Mouse (Mus musculus): ENCODE data around the gene Gsg1l2.

The Gsg1l2 gene

DNA sequence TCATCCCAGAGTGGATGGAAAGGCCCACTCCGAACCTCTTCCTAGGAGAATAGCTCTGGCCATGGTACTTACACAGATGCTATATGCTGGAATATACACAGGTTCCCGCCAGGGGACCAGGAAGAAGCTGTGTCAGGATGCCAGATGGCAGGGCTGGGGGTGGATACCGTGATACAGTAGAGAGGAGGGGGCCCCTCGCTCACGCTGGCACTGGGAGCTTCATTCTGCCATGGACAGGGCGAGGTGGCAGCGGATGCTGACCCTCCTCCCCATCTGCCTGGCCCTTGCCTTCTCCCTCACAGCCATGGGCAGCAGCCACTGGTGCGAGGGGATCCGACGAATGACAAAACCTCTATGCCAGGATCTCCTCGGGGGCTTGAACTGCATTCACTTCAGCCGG lies at the start of gene Gsg1l2:
Gsg1l2 (plus strand) TSS at position 230 of the 400 bp plus-strand sequence.
- DNase-seq, result no peak

GRCm38 (mm10) chr11:67727095-67727494 lies 47.3 kb upstream of the Gsg1l2 start:
- DNase-seq, result no peak

DNA sequence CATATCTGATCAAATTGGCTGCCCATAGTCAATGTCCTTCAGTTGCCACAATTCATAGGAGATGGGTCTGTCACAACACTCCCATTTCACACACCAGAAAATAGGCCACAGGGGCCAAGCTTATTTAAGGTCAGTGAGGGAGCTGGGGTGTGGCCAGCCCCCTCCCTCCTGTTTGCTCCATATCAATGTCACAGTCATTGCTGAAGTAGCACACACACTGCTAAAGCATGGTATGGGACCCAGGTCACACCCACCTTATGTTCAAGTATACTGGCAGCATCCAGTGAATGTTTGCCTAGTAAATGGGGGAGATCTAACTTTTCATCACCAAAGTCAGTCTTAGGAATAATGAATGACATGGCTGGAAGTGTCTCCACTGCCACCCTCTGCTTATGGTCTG lies 45.7 kb upstream of the Gsg1l2 start:
- no peak for DNase-seq

DNA sequence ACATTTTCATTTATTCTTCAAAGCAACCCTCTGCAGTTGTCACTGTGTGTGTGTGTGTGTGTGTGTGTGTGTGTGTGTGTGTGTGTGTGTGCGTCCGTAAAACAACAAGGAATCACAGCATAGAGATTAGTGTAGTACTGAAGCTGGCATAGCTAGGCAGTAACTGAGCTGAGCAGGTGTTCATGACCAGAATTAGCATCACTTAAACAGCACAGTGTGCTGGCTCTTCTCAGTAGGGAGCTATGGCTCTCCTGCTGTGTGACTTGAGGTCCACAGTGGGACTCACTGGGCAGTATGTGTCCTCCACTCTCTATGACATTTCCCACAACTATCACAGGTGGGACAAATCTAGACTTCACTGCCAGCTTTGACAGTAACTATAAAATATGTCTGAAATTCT lies 43.4 kb upstream of the Gsg1l2 start:
- no peak for DNase-seq

DNA sequence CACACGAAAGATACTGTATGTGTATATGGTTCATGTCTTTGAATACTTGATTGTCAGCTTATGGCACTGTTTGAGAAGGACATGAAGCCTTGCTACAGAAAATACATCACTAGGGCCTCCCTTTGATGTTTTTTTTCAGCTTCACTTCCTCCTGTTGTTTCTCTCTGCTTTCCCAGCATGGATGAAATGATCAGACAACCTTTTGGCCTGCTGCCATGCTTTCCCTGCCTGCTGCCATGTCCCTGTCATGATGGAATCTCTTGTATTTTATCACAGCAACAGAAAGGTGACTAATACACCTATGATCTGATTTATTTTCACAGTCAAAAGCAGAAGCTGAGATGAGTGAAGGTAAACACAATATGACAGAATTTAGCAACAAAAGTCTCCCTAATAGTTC lies 40.7 kb upstream of the Gsg1l2 start:
- DNase-seq, result no peak

DNA sequence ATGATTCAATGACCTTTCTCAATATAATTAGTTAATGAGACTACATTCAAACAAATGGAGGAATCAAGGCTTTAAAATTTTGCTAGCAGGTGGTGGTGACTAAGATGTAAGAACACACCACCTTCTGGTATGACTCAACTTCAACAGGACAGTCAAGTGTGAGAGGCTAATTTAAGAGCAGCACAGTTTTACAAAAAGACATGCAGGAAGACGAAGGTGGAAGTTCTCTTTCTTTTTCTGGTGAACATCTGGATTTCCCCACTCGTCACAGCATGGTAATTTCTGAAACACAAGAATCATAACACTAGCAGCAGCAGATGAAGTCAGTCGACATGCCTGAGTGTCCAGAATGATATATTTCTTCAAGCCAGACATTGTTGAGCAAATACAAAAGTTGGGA lies 39.8 kb upstream of the Gsg1l2 start:
- DNase-seq, result no peak

DNA sequence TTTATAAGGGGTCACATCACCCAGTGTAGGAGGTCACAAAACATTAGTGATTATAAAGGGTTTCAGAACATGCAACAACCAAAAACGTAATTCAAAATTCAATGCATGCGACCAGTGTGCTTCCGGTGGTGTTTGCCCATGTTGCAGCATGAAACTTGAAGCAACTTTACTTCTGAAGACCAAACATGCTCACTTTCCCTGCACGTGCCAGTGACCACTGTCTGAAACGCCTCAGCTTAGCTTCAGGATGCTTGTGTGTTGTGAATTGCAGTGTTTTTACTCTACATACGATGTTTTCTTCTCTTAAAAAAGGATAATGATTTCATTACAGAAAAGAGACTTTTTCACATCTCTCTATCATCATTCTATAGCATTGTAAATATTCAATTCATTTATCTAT lies 36.1 kb upstream of the Gsg1l2 start:
- DNase-seq, result no peak

GRCm38 (mm10) chr11:67738846-67739490 lies 35.4 kb upstream of the Gsg1l2 start:
- DNase-seq, result no peak

- no peak for DNase-seq
Observed at GRCm38 (mm10) chr11:67741569-67741968, 32.8 kb upstream of the Gsg1l2 start.

DNA sequence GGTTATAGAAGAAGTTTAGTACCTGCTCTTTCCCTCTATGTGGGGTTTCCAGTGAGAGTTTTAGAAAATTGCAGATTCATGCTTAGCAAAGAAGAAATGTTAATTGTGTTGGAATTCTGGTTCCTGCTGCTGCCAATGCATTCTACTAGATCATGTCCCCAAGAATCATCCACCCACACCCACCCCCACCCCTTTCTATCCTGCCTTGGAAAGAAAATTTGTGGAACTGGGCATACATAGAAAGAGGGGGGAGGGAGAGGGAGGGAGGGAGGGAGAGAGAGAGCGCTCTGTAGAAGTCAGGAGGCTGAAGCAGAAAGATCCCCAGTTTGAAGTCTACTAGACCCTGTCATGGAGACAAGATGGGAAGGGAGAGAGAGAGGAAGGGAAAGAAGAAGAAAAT lies 18.1 kb upstream of the Gsg1l2 start:
- no peak for DNase-seq

DNA sequence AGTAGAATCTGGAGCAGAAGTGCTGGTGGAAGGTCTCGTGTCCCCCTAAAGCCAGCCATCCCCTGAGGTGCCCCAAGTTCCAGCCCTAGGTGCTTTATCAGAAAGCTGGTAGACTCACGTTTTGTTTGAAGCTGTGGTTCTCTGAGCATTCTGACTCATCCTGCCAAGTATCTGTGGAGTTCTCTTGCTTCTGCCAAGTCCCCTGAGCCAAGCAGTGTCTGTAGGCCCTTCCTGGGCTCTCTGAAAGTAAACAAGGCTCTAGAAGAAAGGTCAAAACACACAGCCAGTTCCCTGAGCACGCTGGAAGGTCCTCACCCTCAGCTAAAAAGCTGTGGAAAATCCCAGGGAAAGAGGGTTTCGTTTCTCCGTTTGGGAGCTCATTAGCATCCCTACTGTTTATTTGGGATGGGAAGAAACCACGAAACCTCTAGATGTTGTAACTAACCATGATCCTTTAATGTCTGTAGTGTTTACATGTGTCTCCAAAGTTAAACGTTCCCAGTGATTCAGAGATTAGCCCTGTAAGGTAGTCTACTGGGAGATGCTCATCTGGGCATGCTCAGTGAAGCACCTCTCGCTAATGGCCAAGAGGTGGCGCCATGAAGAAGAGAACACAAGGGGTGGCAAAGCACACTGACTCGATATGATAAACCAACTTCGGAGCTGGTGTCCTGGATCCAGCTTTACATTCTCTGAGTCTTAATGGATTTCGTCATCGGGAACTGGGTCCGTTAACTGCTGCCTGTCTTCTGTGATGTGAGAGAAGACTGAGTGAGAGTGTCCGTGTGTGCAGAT lies 16.8 kb upstream of the Gsg1l2 start:
- DNase-seq, result peak in 1 of 2 experiments; percentile 6

DNA sequence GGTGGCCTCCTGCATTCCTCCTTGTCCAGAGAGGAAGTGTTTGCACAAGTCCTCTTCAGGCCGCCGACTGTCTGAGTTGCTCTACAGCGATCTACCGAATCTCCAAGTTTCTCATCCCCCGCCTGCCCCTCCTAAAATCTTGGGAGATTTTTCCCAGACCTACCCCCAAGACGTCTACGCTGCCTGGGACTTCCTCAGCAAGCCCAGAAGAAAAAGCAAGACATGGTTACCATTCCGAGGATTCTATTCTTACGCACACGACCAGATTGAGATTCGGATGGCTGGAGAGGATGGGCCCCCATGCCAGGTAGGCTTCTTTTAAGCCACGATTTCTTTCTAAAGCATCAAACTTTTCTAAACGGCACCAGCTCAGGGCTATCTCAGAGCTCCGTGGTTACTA lies 3.4 kb upstream of the Gsg1l2 start, which contains the start of gene Glp2r:
Glp2r (minus strand) TSS at position 101 of the 400 bp plus-strand sequence.
- DNase-seq, result no peak

- no peak for DNase-seq
Observed at GRCm38 (mm10) chr11:67771691-67772090, 2.7 kb upstream of the Gsg1l2 start.

DNA sequence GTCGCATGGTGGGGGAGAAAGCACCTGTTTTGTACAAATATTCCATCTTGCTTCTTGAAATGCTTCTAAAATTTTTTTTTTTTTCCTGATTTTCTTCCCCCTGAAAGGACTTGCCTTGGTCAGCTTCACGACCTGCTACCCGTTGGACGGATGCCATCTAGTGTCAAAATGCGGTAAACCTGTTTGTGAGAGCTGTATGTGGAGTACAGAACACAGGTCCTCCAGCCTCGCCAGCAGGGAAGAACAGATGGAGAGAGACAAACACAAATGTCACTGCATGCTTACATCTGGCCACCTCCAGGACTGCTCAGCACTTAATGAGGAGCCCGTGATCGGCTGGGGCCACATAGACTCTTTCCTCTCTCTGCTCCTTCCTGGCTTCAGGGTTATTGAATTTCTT lies 1.8 kb upstream of the Gsg1l2 start:
- peak; percentile 24 to 34 for DNase-seq

DNA sequence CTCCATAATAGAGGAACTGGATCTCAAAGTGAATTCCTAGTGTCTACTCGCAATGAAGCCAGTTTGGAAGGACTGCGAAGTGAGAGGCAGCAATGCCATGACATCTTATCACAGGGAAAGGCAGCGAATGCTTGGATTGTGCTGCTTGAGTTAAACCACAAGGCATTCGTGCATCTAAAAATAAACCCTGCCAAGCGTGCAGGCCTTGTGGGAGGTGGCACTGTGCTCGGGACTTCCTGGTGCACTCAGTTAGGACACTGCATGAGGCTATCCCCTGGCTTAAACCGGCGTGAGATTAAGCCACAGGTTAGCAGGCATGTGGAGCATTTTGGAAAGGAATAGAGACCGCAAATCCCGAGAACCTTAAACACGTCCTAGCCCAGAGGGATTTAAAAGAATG lies 15.8 kb downstream of the Gsg1l2 start:
- no peak for DNase-seq

DNA sequence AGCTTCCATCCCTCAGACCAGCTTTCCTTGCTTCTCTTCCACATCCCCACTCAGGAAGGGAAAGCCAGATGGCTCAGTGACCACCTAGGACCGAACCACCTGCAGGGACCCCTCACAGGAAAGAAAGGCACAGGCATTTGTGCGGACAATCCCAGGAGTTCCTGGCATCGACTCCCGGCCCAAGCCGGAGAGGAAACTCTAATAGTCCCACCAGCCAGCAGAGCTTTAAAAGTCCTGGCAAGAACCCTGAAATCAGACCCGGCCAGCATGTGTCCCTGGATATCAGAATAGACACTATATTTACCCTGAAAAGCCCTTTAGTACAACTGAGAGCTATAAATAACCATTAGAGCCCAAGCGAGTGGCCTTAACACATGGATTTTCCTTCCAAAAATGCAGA lies 23.5 kb downstream of the Gsg1l2 start, which contains the start of gene Dhrs7c:
Dhrs7c (plus strand) TSS at position 257 of the 400 bp plus-strand sequence.
- no peak for DNase-seq

GRCm38 (mm10) chr11:67800130-67800723 lies 25.8 kb downstream of the Gsg1l2 start:
- no peak for DNase-seq

DNA sequence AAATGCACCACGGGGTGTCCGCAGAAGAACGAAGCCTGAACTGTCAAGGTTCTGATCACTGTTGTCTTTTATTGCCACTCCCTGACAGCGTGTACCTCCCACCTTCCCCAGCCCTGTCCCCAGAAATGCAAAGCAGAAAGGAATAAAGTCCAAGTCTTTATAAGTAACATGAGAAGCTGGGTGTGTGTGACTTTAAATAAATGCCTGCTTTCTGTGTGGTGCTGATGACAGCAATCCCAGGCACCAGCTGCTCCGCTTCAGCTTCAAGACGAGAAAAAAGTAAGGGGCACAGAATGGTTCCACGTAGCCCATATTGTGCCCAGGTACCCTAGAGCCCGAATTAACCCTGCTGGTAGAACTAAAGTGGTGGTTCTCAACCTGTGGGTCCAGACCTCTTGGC lies 26.8 kb downstream of the Gsg1l2 start:
- no peak for DNase-seq

GRCm38 (mm10) chr11:67805538-67805937 lies 31.1 kb downstream of the Gsg1l2 start:
- DNase-seq, result no peak

DNA sequence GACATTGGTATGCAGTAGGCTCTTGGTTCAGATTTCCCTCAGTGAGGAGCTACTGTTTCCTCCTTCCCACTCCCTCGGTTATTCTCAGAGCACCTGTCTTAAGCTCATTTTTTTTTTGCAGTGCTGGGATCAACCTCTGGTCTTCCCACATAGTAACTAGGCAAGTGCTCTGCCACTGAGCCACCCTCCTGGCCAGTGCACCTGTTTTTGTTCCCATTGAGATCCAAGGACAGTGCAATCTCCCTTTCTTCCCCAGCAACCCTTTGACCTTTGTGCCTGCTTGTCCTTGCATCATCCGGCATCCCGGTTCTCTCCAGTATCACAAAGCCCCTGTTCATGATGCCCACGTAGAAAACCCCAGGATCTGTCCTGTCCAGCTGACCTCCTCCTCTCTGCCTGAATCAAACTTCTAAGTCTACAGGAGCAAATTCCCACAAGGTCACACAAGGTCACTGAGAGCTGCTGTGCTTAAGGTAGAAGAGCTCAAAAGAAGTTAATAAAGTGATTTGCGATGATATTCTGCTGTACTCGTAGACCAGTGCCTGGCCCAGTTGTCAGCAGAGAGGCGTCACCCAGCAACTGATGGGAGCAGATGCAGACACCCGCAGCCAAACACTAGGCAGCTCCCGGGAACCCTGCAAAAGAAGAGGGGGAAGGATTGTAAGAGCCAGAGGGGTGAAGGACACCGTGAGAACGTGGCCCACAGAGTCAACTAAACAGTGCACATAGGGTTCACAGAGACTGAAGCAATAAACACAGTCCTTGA lies 32.6 kb downstream of the Gsg1l2 start:
- no peak for DNase-seq

DNA sequence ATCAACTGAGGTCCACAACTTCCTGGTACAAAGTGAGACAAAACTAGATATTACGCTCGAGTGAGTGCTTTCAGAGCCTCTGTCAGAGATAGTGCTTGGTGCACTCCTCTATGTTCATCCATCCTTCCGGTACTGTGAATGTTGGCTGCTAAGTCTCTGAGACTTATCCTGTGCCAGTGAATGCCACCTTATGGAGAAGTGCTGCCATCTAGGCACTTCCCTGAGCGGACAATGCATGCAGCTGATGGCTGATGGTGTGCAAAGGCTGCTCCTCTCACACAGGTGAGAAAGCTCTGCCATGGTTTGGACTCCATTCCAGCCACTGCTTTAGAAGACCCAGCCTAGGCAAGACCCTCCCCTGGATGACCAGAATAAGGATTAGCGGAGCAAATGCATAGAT lies 33.6 kb downstream of the Gsg1l2 start:
- DNase-seq, result no peak

DNA sequence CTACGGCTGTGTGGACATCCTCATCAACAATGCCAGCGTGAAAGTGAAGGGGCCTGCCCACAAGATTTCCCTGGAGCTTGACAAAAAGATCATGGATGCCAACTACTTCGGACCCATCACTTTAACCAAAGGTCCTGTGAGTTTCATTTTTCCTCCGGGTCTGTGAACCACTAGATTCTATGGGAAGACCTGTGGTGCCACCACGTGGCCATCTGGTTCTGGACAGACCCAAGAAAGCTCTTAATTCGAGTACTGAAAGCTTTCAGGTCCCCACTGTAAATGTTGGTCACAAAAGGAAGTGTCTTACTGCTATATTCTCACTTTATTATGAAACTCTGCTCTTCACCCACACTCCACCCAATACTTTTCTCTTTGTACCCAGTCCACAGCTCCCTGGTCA lies 37.1 kb downstream of the Gsg1l2 start:
- peak in 1 of 2 experiments; percentile 11 for DNase-seq

DNA sequence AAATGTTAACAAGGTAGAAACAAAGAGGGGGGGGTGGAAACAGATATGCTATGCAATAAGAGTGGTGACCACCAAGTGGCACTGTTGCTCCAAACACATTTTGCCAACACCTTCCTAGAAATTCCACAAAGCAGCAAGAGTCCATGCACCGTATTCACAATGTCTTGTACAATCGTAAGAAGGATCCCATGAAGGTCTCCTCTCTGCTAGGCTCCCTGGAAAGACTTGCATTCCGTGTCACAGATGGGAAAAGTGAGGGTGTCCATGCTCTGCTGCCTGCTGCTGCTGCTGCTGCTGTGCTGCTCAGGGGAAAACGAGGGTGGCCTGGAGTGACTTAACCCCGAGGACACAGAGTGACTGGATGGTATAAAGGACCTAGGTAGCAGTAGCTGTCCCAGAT lies 45.2 kb downstream of the Gsg1l2 start:
- peak in 1 of 2 experiments; percentile 55 for DNase-seq
